Mouse (Mus musculus) stomach, postnatal 0 days (tissue): ENCODE results near the gene Zfp992.
"Not testable (repeated sequence)": the region's sequence is repeated elsewhere in the genome, so short reads cannot be mapped to it uniquely, and the experiment has no call there.

Source experiments
- CTCF ChIP-seq: IDR thresholded peaks from 2 replicates; pipeline ENCODE4 v1.5.1; 2016; ENCODE audit warnings: antibody characterized with exemption, low read depth, mild to moderate bottlenecking, moderate library complexity
- EP300 ChIP-seq: optimal IDR thresholded peaks from 2 replicates; pipeline ENCODE3; 2016; ENCODE audit warnings: antibody characterized with exemption

- TF ChIP-seq CTCF, EP300: not testable (repeated sequence)
Measured at GRCm38 (mm10) chr4:146460685-146461084, 11.9 kb downstream of the Zfp992 start.
